Mouse (Mus musculus) C2C12 (cell line): ENCODE data around the gene Trim65. TPM values are rescaled to one million over a fixed set of nuclear protein-coding genes. Genes with fewer than 3 reads are reported as not detected.

Experiments
- H3K27me3 ChIP-seq: one replicate; pipeline ENCODE4 v1.6.1; 2011; ENCODE audit not compliant: control insufficient read depth, insufficient read depth, insufficient read length
- H3K36me3 ChIP-seq: one replicate; pipeline ENCODE4 v1.6.1; 2011; ENCODE audit not compliant: control insufficient read depth, insufficient read depth
- H3K4me3 ChIP-seq: one replicate; pipeline ENCODE4 v1.5.1; 2011; ENCODE audit warnings: mild to moderate bottlenecking, control low read depth; ENCODE audit not compliant: poor library complexity, insufficient read depth, severe bottlenecking
- H3K79me2 ChIP-seq: one replicate; pipeline ENCODE4 v1.6.1; 2011; ENCODE audit not compliant: control insufficient read depth, insufficient read depth
- H3K79me3 ChIP-seq: one replicate; pipeline ENCODE4 v1.6.1; 2011; ENCODE audit warnings: low read depth, control low read depth
- H3ac ChIP-seq: one replicate; pipeline ENCODE3; 2011; ENCODE audit warnings: low read depth; ENCODE audit not compliant: control insufficient read depth, insufficient read length
- CEBPB ChIP-seq: IDR thresholded peaks from one replicate; pipeline ENCODE4 v1.6.1; 2011; ENCODE audit warnings: low read depth, mild to moderate bottlenecking, control low read depth, moderate library complexity
- CTCF ChIP-seq: IDR thresholded peaks from one replicate; pipeline ENCODE4 v1.5.1; 2011; ENCODE audit not compliant: control insufficient read depth, insufficient read depth, insufficient read length
- FOSL1 ChIP-seq: IDR thresholded peaks from one replicate; pipeline ENCODE4 v1.8.0; 2011; ENCODE audit warnings: mild to moderate bottlenecking, low read length; ENCODE audit not compliant: poor library complexity, insufficient read depth, severe bottlenecking
- MAX ChIP-seq: IDR thresholded peaks from one replicate; pipeline ENCODE4 v1.6.1; 2011; ENCODE audit warnings: mild to moderate bottlenecking, control low read depth
- MYOD1 ChIP-seq: IDR thresholded peaks from one replicate; pipeline ENCODE4 v1.6.1; 2011; ENCODE audit warnings: low read depth; ENCODE audit not compliant: control insufficient read depth, insufficient read length
- MYOG ChIP-seq: IDR thresholded peaks from one replicate; pipeline ENCODE4 v1.6.1; 2011; ENCODE audit not compliant: control insufficient read depth, insufficient read length; ENCODE audit errors: extremely low read depth
- USF1 ChIP-seq: IDR thresholded peaks from one replicate; pipeline ENCODE4 v1.6.1; 2011; ENCODE audit warnings: low read depth, mild to moderate bottlenecking, control low read depth, moderate library complexity
- polyA plus RNA-seq: library from polyadenylated mRNA; unstranded; fragments of >200 nt; fragmentation: generic; extraction: Trizol; gene quantifications from one replicate; pipeline ENCODE4 v1.2.1, GENCODE M21; 2012; ENCODE audit warnings: missing spikeins

Trim65 gene
- polyA plus RNA-seq, 1 experiment, result 2.7 TPM

GRCm38 (mm10) chr11:116161312-116161711, 30.4 kb upstream of the Trim65 start:
- H3K36me3 ChIP-seq, result peaks cover 73% of the 10 kb centered on the region

GRCm38 (mm10) chr11:116150960-116151359, 20.0 kb upstream of the Trim65 start:
- TF ChIP-seq MAX (no peak), FOSL1 (no peak), CTCF (no peak), CEBPB (no peak)
- Histone ChIP-seq H3K79me2 (no peaks in the 10 kb centered on the region), H3K27me3 (no peaks in the 10 kb centered on the region), H3ac (no peak overlapping the region), H3K36me3 (peaks cover 96% of the 10 kb centered on the region), H3K4me3 (no peak overlapping the region), H3K79me3 (no peaks in the 10 kb centered on the region)

More at GRCm38 (mm10) chr11:116161312-116161711, 30.4 kb upstream of the Trim65 start:
- no peak overlapping the region for H3ac ChIP-seq
- peaks cover 38% of the 10 kb centered on the region for H3K79me2 ChIP-seq
- no peak for TF ChIP-seq MYOD1
- no peak for TF ChIP-seq USF1
- TF ChIP-seq MAX, result no peak
- peaks cover 7% of the 10 kb centered on the region for H3K79me3 ChIP-seq
- no peaks in the 10 kb centered on the region for H3K27me3 ChIP-seq
- H3K4me3 ChIP-seq, result no peak overlapping the region

GRCm38 (mm10) chr11:116149341-116149740, 18.4 kb upstream of the Trim65 start:
- no peak for TF ChIP-seq CEBPB
- TF ChIP-seq MAX, result no peak
- TF ChIP-seq USF1, result no peak
- no peak for TF ChIP-seq FOSL1
- no peak for TF ChIP-seq MYOD1
- no peak for TF ChIP-seq CTCF
- TF ChIP-seq MYOG, result no peak
- no peaks in the 10 kb centered on the region for H3K79me3 ChIP-seq
- peaks cover 97% of the 10 kb centered on the region for H3K36me3 ChIP-seq
- H3K27me3 ChIP-seq, result no peaks in the 10 kb centered on the region
- no peak overlapping the region for H3ac ChIP-seq
- no peaks in the 10 kb centered on the region for H3K79me2 ChIP-seq
- no peak overlapping the region for H3K4me3 ChIP-seq

- Histone ChIP-seq H3ac (no peak overlapping the region), H3K36me3 (peaks cover 97% of the 10 kb centered on the region), H3K27me3 (no peaks in the 10 kb centered on the region), H3K79me3 (no peaks in the 10 kb centered on the region), H3K79me2 (no peaks in the 10 kb centered on the region), H3K4me3 (no peak overlapping the region)
- no peak for TF ChIP-seq MYOD1
- no peak for TF ChIP-seq MYOG
- TF ChIP-seq CTCF, result no peak
These were observed 17.9 kb upstream of the Trim65 start for GRCm38 (mm10) chr11:116148761-116149221.

GRCm38 (mm10) chr11:116146294-116146985, 15.5 kb upstream of the Trim65 start:
- TF ChIP-seq MAX (no peak), USF1 (no peak), FOSL1 (no peak), CEBPB (no peak), MYOD1 (no peak), CTCF (no peak), MYOG (no peak)
- peaks cover 97% of the 10 kb centered on the region for H3K36me3 ChIP-seq

GRCm38 (mm10) chr11:116145481-116146293, 14.8 kb upstream of the Trim65 start:
- Histone ChIP-seq H3K27me3 (no peaks in the 10 kb centered on the region), H3K36me3 (peaks cover 93% of the 10 kb centered on the region), H3K4me3 (no peak overlapping the region), H3ac (no peak overlapping the region), H3K79me2 (no peaks in the 10 kb centered on the region), H3K79me3 (no peaks in the 10 kb centered on the region)
- TF ChIP-seq MAX (no peak), FOSL1 (no peak), CEBPB (no peak), USF1 (no peak), MYOG (no peak), CTCF (no peak), MYOD1 (no peak)

More at GRCm38 (mm10) chr11:116146294-116146985, 15.5 kb upstream of the Trim65 start:
- no peaks in the 10 kb centered on the region for H3K27me3 ChIP-seq
- no peak overlapping the region for H3ac ChIP-seq
- no peaks in the 10 kb centered on the region for H3K79me3 ChIP-seq
- H3K79me2 ChIP-seq, result no peaks in the 10 kb centered on the region
- H3K4me3 ChIP-seq, result no peak overlapping the region
